Mouse (Mus musculus) gastrocnemius, postnatal 4 days (tissue): ENCODE measurements around the gene Per2. TPM values are rescaled to one million over a fixed set of nuclear protein-coding genes. Genes with fewer than 3 reads are reported as not detected.

Source experiments
- DNase-seq, 2 experiments: peaks; one replicate each; pipeline ENCODE4 v3.0.0; 2021 to 2022; ENCODE audit warnings: low spot score in 2 of 2, mixed read lengths in 2 of 2
- total RNA-seq, 2 experiments: library from RNA; stranded (reverse); gene quantifications; 2 replicates each; pipeline ENCODE4 v1.2.3; 2021

Gene Per2
- total RNA-seq, 2 experiments from 2014 or later: 7.2 to 8.6 TPM

DNA sequence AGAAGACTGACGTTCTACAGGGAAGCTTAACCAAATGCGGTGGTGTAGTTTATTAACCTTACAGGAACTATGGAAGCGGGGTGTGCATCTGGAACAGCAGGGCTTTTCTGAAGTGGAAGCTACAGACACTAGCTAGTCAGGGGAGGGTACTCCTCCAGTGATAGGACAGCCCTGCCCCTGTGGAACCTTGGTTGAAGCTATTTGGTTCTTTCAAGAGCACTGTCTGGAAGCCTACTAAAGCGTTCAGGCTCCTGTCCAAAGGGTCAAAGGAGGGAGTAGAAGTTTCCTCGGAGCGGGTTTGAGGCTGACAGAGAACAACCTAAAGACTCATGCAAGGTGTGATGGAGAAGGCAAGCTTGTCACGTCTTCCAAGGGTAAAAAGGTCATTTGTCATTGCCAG lies 945 bp upstream of the Per2 start:
- DNase-seq: no peak

- DNase-seq: peak in 1 of 2 experiments; percentile 53
Observed at GRCm38 (mm10) chr1:91458223-91458861, 782 bp downstream of the Per2 start.

DNA sequence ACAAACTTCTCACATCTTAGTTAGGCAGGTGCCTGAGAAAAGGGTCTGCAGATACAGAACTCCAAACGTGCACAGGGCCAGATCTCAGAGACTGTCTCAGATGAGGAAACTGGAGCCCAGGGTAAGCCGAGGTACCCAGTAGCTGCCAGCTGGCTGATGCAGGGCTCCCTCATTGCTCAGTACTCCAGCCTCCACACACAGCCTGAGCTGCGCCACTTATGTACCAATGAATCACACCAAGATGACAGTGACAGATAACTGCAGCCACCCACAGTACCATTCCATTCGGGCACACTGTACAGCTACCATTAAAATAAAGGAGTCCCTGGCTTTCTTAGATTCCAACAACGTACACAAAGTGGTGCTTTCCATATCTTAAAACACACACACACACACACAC lies 1.4 kb downstream of the Per2 start:
- DNase-seq: no peak

GRCm38 (mm10) chr1:91457116-91457515 lies 2.0 kb downstream of the Per2 start:
- DNase-seq: no peak

DNA sequence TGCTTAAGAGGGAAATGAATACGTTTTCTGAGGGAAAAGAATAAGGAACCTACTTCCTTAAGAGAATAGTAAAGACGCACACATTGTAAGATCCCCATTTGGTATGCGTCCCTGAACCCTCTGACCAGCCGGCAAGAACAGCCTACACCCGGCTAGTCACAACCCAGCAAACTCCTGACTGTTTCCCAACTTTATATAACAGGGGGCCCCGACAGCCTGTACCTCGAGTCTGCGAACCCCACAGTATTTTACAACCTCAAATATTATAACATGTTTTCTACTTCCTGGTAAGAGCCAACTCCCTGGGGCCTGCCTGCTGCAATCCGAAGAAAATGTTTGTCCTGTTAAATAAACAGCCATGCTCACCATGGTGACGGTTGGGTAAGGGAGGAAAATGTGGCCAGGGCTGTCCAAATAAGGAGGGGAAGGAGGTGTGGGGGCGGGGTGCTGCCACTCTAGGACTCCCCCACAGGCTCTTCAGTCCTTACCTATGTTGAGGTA lies 2.8 kb downstream of the Per2 start:
- peak; percentile 14 to 44 for DNase-seq

DNA sequence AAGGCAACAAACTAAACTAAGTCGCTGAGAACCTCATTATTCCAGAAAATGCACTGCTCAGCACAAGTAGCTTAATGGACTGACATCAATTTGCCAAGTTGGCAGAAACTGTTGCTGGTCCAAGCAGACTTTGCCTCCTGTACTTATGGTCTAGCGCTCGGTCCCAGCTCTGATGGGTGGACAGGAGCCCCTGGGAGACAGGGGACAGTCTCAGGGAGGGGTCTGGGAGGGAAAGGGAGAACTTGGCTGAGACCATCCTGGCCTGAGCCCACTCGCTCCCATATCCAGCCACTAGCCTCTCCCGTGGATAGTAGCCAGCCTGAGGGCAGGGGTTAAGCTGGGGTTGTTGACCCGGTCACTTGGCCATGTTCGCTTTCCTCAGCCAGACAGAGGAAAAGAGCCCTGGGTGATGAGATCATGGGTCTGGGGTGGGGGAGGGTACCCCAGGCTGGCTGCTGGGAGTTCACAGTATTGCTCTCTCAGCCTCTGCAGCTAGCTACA lies 3.4 kb downstream of the Per2 start:
- DNase-seq: peak; percentile 30 to 53

DNA sequence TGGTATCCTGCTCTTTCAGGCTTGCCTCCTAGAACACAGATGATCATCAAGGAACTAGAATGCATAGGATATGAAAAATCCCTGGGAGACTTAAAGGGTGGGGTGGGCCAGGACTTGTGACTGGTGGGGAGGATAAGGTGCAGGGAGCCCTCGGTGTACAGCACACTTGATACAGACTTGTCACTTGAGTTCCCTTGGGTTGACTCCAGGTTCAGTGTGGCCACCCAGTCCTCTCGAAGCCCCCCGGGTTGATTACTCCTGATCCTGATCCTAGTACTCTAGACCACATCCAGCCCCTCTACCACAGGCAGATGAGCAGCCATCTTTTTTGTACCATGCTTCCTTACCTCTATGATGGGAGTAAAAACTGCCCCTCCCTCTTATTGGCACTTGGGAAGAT lies 4.2 kb downstream of the Per2 start:
- no peak for DNase-seq

DNA sequence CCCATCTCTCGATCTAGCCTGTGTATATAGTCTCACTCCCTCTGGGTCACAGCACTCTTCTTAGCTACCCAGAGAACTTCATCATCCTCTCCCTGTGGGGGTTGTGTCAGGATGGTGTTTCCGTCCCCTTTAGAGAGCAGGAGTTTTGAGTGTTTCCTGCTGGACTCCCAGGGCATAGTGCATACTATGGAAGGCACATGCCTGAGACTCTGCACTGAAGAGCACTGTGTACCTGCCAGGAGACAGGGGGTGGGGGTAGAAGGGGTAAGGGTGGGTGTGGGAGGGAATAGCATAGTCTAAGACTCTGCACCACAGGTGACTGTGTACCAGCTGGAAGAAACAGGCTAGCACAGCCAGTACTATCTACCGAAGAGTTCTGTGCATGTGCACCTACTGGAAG lies 4.8 kb downstream of the Per2 start:
- no peak for DNase-seq

DNA sequence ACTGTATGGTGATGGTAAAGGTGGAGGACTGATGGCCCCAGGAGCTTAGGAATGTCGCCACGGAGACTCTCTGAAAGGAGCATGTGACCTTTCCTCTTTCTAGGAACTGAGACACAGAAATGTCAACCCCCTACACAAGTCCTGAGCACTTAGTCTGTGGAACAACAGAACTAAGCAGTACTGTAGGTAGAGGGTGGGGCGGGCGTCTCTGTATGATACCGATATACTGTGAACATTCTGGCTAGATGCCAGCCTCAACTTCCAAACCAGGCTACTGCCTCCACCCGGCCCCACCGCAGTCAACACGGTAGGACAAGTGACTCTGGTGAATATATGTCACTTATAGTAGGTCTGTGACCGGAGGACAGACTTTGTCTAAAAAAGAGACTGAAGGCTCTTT lies 5.2 kb downstream of the Per2 start:
- DNase-seq: peak in 1 of 2 experiments; percentile 16

DNA sequence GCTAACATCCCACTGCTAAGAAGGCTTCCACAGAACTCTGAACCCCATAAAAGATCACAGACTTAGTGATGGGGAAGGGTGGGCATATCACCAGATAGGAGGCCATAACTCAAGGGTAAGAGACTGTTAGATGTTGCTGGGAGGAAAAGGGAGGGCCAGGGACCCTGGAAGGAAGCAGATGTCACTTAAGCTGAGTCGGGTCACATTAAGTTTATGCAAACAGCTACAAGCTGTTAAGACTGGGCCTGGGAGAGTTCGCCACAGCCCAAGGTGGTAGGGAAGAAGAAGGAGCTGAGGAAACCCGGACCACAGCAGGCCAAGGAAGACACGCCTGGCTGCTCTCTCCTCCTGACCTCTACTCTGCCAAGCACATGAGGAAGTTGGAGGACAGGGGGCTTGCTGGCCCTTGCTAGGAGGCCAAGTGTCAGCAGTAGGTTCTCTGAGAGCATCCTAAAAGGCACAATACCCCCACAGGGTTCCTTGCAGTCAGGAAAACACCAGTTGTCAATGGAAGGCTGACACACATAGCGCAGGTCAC lies 7.5 kb downstream of the Per2 start:
- no peak for DNase-seq

DNA sequence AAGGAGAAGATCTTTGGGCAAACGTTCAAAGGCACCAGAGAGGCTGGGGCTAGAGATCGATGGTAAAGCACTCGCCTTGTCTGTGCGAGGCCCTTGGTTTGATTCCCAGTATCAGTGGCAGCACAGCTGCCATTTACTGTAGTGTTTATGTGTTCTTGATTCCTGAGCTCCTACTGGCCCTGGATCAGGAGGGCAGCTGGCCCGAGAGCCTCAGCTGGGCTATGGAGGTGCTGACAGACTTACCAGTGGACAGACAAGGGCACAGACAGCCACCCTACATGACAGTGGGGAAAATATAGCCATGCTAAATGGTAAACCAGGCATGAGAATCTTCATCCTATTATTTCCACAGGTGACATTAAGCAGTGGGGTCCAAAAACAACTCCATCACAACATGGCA lies 8.3 kb downstream of the Per2 start:
- DNase-seq: no peak

- DNase-seq: no peak
Observed at GRCm38 (mm10) chr1:91448688-91449087, 10.4 kb downstream of the Per2 start.

- no peak for DNase-seq
Observed at GRCm38 (mm10) chr1:91446511-91446910, 12.6 kb downstream of the Per2 start.

GRCm38 (mm10) chr1:91446060-91446459 lies 13.1 kb downstream of the Per2 start:
- DNase-seq: peak in 1 of 2 experiments; percentile 66

GRCm38 (mm10) chr1:91444841-91445830 lies 14.0 kb downstream of the Per2 start:
- DNase-seq: no peak

- DNase-seq: no peak
Observed at GRCm38 (mm10) chr1:91442350-91442990, 16.7 kb downstream of the Per2 start.

- no peak for DNase-seq
Observed at GRCm38 (mm10) chr1:91441855-91442254, 17.3 kb downstream of the Per2 start.

DNA sequence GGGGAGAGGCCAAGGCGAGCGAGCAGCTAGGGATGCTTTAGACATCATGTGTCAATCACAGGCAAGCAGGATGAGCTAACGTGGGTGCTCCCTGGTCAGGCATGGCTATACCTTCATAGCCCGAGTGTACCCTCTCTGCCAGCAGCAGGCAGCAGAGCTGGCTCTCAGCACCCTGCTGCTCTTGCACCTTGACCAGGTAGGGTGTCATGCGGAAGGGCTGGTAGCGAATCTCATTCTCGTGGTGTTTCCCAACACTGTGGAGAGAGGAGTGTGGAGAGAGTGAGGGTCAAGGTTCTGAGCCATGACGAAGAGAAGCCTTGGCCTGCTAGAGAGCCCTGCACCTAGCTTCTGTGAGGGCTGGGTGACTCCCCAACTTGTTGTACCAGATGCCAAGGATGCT lies 19.3 kb downstream of the Per2 start:
- no peak for DNase-seq

- no peak for DNase-seq
Observed at GRCm38 (mm10) chr1:91437573-91437972, 21.6 kb downstream of the Per2 start.

- no peak for DNase-seq
Observed at GRCm38 (mm10) chr1:91437083-91437400, 22.1 kb downstream of the Per2 start.

- DNase-seq: peak in 1 of 2 experiments; percentile 82
Observed at GRCm38 (mm10) chr1:91436380-91437082, 22.6 kb downstream of the Per2 start.
